Mouse (Mus musculus): ENCODE measurements around the gene Ckmt1. TPM values are rescaled to one million over a fixed set of nuclear protein-coding genes. Genes with fewer than 3 reads are reported as not detected.
"Not testable (repeated sequence)": the region's sequence is repeated elsewhere in the genome, so short reads cannot be mapped to it uniquely, and the experiment has no call there.

Gene Ckmt1
- polyA plus RNA-seq, 1 experiment = not detected

GRCm38 (mm10) chr2:121368831-121369230 lies 11.3 kb downstream of the Ckmt1 start:
- H3K4me3 ChIP-seq = no peak overlapping the region
- H3K79me2 ChIP-seq (ENCODE audit: control insufficient read depth, insufficient read depth) = no peaks in the 10 kb centered on the region
- no peaks in the 10 kb centered on the region for H3K36me3 ChIP-seq (ENCODE audit: control insufficient read depth, insufficient read depth)
- H3K4me2 ChIP-seq (ENCODE audit: low read depth) = no peak overlapping the region
- H3ac ChIP-seq (ENCODE audit: control insufficient read depth, insufficient read length) = no peak overlapping the region
- H3K27me3 ChIP-seq (ENCODE audit: control insufficient read depth, insufficient read depth, insufficient read length) = peaks cover 58% of the 10 kb centered on the region
- TF ChIP-seq TCF12 (IDR thresholded peaks at IDR 0.05; ENCODE audit: insufficient read depth, poor library complexity, severe bottlenecking) (no peak), MYOD1 (IDR thresholded peaks at IDR 0.05; ENCODE audit: control insufficient read depth in 1 of 3, insufficient read length in 2 of 3, low read depth in 2 of 3) (no peak), USF1 (IDR thresholded peaks at IDR 0.05; ENCODE audit: low read depth) (no peak), POLR2AphosphoS2 (IDR thresholded peaks at IDR 0.05; ENCODE audit: insufficient read length, low read depth) (no peak), SRF (IDR thresholded peaks at IDR 0.05; ENCODE audit: control insufficient read depth, insufficient read length, low read depth) (no peak), CEBPB (IDR thresholded peaks at IDR 0.05; ENCODE audit: insufficient read depth, poor library complexity, severe bottlenecking) (no peak), E2F4 (IDR thresholded peaks at IDR 0.05; ENCODE audit: insufficient read depth) (no peak), POLR2A (IDR thresholded peaks at IDR 0.05; ENCODE audit: insufficient read length, low read depth) (no peak), REST (IDR thresholded peaks at IDR 0.05; ENCODE audit: insufficient read depth, insufficient read length) (no peak), MYOG (IDR thresholded peaks at IDR 0.05; ENCODE audit: control insufficient read depth in 1 of 3, insufficient read depth in 1 of 3, insufficient read length in 2 of 3, low read depth in 2 of 3) (no peak), MAX (IDR thresholded peaks at IDR 0.05; ENCODE audit: low read depth) (no peak)

DNA sequence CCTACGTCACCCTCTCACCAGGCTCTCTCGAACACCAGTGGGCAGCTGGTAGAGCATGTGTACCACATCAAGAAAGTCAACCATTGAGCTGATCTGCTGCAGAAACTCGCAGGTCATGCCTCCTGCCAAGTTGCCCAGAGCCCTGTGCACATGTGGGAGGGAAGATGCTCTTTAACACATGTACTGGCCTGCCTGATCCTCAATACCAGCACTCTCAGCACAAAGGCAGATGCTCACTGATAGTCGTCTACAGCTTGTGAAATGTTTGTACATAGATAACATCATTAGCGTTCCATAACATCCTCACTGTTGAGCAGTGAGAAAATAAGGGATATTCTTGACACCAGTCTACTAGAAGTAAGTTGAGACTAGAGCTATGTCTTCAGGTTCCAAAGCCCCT lies 13.4 kb downstream of the Ckmt1 start:
- Histone ChIP-seq H3K36me3 (ENCODE audit: control insufficient read depth, insufficient read depth) (no peaks in the 10 kb centered on the region), H3K79me2 (ENCODE audit: control insufficient read depth, insufficient read depth) (no peaks in the 10 kb centered on the region), H3K4me2 (ENCODE audit: low read depth) (no peak overlapping the region), H3ac (ENCODE audit: control insufficient read depth, insufficient read length) (no peak overlapping the region), H3K4me3 (no peak overlapping the region), H3K27me3 (ENCODE audit: control insufficient read depth, insufficient read depth, insufficient read length) (peaks cover 65% of the 10 kb centered on the region)
- TF ChIP-seq SRF (IDR thresholded peaks at IDR 0.05; ENCODE audit: control insufficient read depth, insufficient read length, low read depth) (no peak), POLR2A (IDR thresholded peaks at IDR 0.05; ENCODE audit: insufficient read length, low read depth) (no peak), TCF3 (IDR thresholded peaks at IDR 0.05; ENCODE audit: insufficient read length, low read depth) (no peak), MYOD1 (IDR thresholded peaks at IDR 0.05; ENCODE audit: control insufficient read depth in 1 of 3, insufficient read length in 2 of 3, low read depth in 2 of 3) (no peak), CEBPB (IDR thresholded peaks at IDR 0.05; ENCODE audit: insufficient read depth, poor library complexity, severe bottlenecking) (no peak), REST (IDR thresholded peaks at IDR 0.05; ENCODE audit: insufficient read depth, insufficient read length) (no peak), MYOG (IDR thresholded peaks at IDR 0.05; ENCODE audit: control insufficient read depth in 1 of 3, insufficient read depth in 1 of 3, insufficient read length in 2 of 3, low read depth in 2 of 3) (no peak), E2F4 (IDR thresholded peaks at IDR 0.05; ENCODE audit: insufficient read depth) (no peak), MAX (IDR thresholded peaks at IDR 0.05; ENCODE audit: low read depth) (no peak), POLR2AphosphoS2 (IDR thresholded peaks at IDR 0.05; ENCODE audit: insufficient read length, low read depth) (no peak), TCF12 (IDR thresholded peaks at IDR 0.05; ENCODE audit: insufficient read depth, poor library complexity, severe bottlenecking) (no peak), USF1 (IDR thresholded peaks at IDR 0.05; ENCODE audit: low read depth) (no peak)

DNA sequence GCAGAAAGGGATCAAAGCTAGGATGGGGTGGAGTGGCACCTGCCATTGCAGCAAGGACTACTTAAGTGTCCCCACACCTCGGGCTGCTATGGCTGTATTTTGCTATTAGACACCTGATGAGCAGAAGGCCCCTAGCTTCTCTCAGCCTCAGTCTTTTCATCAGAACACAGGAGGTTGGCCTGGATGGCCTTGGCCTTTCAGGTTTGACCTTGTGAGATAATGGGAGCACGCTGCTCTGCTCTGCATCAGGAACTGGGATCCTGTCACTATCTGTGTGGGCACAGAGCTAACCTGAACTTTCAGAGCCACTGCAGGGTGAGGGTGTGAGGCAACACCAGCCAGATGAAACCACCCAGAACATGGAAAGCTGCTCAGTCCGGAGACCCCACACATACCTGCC lies 14.8 kb downstream of the Ckmt1 start:
- no peak overlapping the region for H3K4me3 ChIP-seq
- H3K27me3 ChIP-seq (ENCODE audit: control insufficient read depth, insufficient read depth, insufficient read length) = peaks cover 67% of the 10 kb centered on the region
- no peak overlapping the region for H3K4me2 ChIP-seq (ENCODE audit: low read depth)
- no peak overlapping the region for H3ac ChIP-seq (ENCODE audit: control insufficient read depth, insufficient read length)
- TF ChIP-seq MAX (IDR thresholded peaks at IDR 0.05; ENCODE audit: low read depth) (no peak), MYOG (IDR thresholded peaks at IDR 0.05; ENCODE audit: control insufficient read depth in 1 of 3, insufficient read depth in 1 of 3, insufficient read length in 2 of 3, low read depth in 2 of 3) (no peak), E2F4 (IDR thresholded peaks at IDR 0.05; ENCODE audit: insufficient read depth) (no peak), REST (IDR thresholded peaks at IDR 0.05; ENCODE audit: insufficient read depth, insufficient read length) (no peak), MYOD1 (IDR thresholded peaks at IDR 0.05; ENCODE audit: control insufficient read depth in 1 of 3, insufficient read length in 2 of 3, low read depth in 2 of 3) (no peak), TCF12 (IDR thresholded peaks at IDR 0.05; ENCODE audit: insufficient read depth, poor library complexity, severe bottlenecking) (no peak), POLR2A (IDR thresholded peaks at IDR 0.05; ENCODE audit: insufficient read length, low read depth) (no peak), POLR2AphosphoS2 (IDR thresholded peaks at IDR 0.05; ENCODE audit: insufficient read length, low read depth) (no peak), CEBPB (IDR thresholded peaks at IDR 0.05; ENCODE audit: insufficient read depth, poor library complexity, severe bottlenecking) (no peak), SRF (IDR thresholded peaks at IDR 0.05; ENCODE audit: control insufficient read depth, insufficient read length, low read depth) (no peak), TCF3 (IDR thresholded peaks at IDR 0.05; ENCODE audit: insufficient read length, low read depth) (no peak), USF1 (IDR thresholded peaks at IDR 0.05; ENCODE audit: low read depth) (no peak)
- no peaks in the 10 kb centered on the region for H3K79me2 ChIP-seq (ENCODE audit: control insufficient read depth, insufficient read depth)
- H3K36me3 ChIP-seq (ENCODE audit: control insufficient read depth, insufficient read depth) = no peaks in the 10 kb centered on the region

DNA sequence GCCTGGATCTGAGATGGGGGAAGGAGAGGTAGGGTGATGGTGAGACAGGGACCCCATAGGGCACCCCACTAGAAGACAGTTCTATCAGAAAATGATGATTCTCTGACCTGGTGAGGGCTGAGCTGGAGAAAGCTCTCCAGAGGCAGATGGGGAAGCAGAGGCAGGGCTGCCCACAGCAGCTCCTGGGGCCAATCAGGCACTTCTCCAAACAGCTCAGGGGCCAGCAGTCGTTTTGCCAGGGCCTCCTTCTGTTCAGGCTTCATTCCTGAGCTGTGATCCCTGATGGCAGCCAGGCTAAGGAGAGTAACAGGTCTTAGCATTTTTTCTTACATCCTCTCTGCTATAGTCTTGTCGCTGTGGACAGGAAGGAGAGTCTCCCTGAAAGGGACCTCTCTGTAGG lies 17.3 kb downstream of the Ckmt1 start:
- Histone ChIP-seq H3K36me3 (ENCODE audit: control insufficient read depth, insufficient read depth) (no peaks in the 10 kb centered on the region), H3K4me2 (ENCODE audit: low read depth) (no peak overlapping the region), H3K4me3 (no peak overlapping the region), H3ac (ENCODE audit: control insufficient read depth, insufficient read length) (no peak overlapping the region), H3K79me2 (ENCODE audit: control insufficient read depth, insufficient read depth) (no peaks in the 10 kb centered on the region), H3K27me3 (ENCODE audit: control insufficient read depth, insufficient read depth, insufficient read length) (peaks cover 69% of the 10 kb centered on the region)
- TF ChIP-seq SRF (IDR thresholded peaks at IDR 0.05; ENCODE audit: control insufficient read depth, insufficient read length, low read depth) (no peak), CEBPB (IDR thresholded peaks at IDR 0.05; ENCODE audit: insufficient read depth, poor library complexity, severe bottlenecking) (no peak), MYOG (IDR thresholded peaks at IDR 0.05; ENCODE audit: control insufficient read depth in 1 of 3, insufficient read depth in 1 of 3, insufficient read length in 2 of 3, low read depth in 2 of 3) (no peak), TCF12 (IDR thresholded peaks at IDR 0.05; ENCODE audit: insufficient read depth, poor library complexity, severe bottlenecking) (no peak), POLR2AphosphoS2 (IDR thresholded peaks at IDR 0.05; ENCODE audit: insufficient read length, low read depth) (no peak), TCF3 (IDR thresholded peaks at IDR 0.05; ENCODE audit: insufficient read length, low read depth) (no peak), POLR2A (IDR thresholded peaks at IDR 0.05; ENCODE audit: insufficient read length, low read depth) (no peak), E2F4 (IDR thresholded peaks at IDR 0.05; ENCODE audit: insufficient read depth) (no peak)

DNA sequence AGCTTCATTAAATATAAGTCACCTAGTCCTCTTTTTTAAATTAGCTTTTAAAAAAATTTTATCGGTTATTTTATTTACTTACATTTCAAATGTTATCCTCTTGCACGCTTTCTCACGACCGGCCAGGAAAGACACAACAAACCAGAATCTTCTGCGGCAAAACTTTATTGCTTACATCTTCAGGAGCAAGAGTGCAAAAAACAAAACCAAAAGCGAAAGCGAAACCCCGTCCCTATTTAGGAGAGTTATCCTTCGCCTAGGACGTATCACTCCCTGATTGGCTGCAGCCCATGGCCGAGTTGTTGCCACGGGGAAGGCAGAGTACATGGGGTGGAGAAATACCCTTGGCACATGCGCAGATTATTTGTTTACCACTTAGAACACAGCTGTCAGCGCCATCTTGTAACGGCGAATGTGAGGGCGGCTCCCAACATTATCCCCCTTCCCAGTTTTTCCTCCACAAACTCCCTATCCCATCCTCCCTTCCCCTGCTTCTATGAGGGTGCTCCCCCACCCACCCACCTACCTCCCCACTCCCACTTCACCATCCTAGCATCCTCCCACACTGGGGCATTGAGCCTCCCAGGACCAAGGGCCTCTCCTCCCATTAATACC lies 29.6 kb downstream of the Ckmt1 start, which contains the start of gene Strc:
Strc (minus strand) TSS at position 208 of the 615 bp plus-strand sequence.
- not testable (repeated sequence) for H3ac ChIP-seq (ENCODE audit: control insufficient read depth, insufficient read length); H3K36me3 ChIP-seq (ENCODE audit: control insufficient read depth, insufficient read depth); H3K79me2 ChIP-seq (ENCODE audit: control insufficient read depth, insufficient read depth); H3K4me3 ChIP-seq; H3K4me2 ChIP-seq (ENCODE audit: low read depth); H3K27me3 ChIP-seq (ENCODE audit: control insufficient read depth, insufficient read depth, insufficient read length)
